Mouse (Mus musculus): ENCODE measurements at regions not wholly inside any gene's neighbourhood (a gene's known extent, or its start where the extent isn't known, plus 50 kb on each side); places are given as distances from the start of the nearest gene placed in this dataset.

DNA sequence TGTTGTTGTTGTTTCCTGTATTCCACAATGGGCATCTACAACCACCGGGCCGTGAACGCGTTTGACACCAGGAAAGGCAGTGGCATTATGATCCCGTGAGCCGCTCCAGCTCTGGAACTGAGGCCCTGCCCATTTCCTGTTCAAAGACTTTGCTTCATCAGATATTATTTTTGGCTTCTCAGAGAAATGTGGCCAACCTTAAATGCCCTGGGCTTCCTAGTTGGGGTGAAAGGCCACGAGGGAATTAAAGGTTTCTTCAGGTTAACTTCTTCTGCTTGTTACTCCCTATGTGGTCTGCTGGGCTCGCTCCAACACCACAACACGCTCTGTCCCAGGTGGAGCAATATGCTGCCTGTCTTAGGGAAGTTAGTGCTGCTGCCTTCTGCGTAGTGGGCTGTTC lies 249.8 kb downstream of the Cog6 start:
- no peak overlapping the region for H3K9ac ChIP-seq
- peaks cover 12% of the 10 kb centered on the region for H3K4me1 ChIP-seq
- H3K36me3 ChIP-seq: no peaks in the 10 kb centered on the region
- H3K27me3 ChIP-seq: peaks cover 5% of the 10 kb centered on the region; the same call in 1 of the 2 replicates
- H3K4me3 ChIP-seq: no peak overlapping the region
- 63% methylated on average over 10 of the region's 10 CpGs for WGBS
- no peak overlapping the region for H3K27ac ChIP-seq
- no peaks in the 10 kb centered on the region for H3K9me3 ChIP-seq
- peak overlapping the region; percentile 11; the same call in 1 of the 2 replicates for H3K4me2 ChIP-seq (replicated peaks)
- ATAC-seq (ENCODE audit: low FRiP score, low read depth): no peak

DNA sequence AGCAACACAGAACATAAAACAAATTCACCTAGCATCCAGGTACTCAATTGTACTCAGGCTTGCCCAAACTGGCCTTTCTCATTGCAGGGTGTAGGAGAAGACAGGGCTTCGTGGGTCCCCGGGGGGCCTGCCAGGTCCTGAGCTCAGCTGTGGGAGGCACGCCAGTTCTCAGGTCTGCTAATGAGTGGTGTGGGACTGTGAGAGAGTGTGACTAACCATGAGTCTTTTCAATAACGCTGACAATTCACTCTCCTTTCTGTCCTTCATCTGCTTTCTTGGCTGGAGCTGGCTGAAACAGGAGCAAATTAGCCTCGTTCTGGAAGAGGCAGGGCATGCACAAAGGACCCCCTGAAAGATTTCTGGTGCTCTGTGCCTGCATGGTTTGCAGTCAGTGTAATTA lies 250.2 kb downstream of the Cog6 start:
- Histone ChIP-seq H3K27me3 (peaks cover 5% of the 10 kb centered on the region; the same call in 1 of the 2 replicates), H3K9me3 (no peaks in the 10 kb centered on the region), H3K4me2 (replicated peaks) (peak overlapping the region; percentile 11; the same call in 1 of the 2 replicates), H3K9ac (no peak overlapping the region), H3K4me1 (peaks cover 12% of the 10 kb centered on the region), H3K4me3 (no peak overlapping the region), H3K27ac (no peak overlapping the region), H3K36me3 (no peaks in the 10 kb centered on the region)
- WGBS: 51% methylated on average over 5 of the region's 5 CpGs
- no peak for ATAC-seq (ENCODE audit: low FRiP score, low read depth)

DNA sequence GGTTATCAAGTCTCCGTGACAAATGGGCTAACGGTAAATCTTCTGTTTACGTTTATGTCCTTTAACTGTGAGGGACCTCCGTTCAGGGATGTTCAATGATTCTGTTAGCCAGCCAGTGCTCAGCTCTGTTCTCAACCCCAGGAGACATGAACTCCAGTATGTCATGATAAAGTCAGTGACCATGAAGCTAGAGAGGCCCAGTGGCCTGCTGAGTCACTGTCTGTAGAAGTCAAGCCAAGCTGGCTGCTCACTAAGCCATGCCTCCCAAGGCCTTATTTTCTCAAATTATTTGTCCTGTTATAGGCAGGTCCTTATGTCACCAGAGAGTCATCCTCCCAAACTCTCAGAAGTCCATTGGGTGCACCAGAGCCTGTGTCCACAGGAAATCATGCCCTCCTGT lies 252.9 kb downstream of the Cog6 start:
- no peak overlapping the region for H3K27ac ChIP-seq
- H3K4me2 ChIP-seq (replicated peaks): no peak overlapping the region
- no peak overlapping the region for H3K4me3 ChIP-seq
- H3K27me3 ChIP-seq: no peaks in the 10 kb centered on the region
- ATAC-seq (ENCODE audit: low FRiP score, low read depth): no peak
- peaks cover 12% of the 10 kb centered on the region for H3K4me1 ChIP-seq
- H3K36me3 ChIP-seq: no peaks in the 10 kb centered on the region
- 81% methylated on average over 4 of the region's 4 CpGs for WGBS
- no peak overlapping the region for H3K9ac ChIP-seq
- no peaks in the 10 kb centered on the region for H3K9me3 ChIP-seq

DNA sequence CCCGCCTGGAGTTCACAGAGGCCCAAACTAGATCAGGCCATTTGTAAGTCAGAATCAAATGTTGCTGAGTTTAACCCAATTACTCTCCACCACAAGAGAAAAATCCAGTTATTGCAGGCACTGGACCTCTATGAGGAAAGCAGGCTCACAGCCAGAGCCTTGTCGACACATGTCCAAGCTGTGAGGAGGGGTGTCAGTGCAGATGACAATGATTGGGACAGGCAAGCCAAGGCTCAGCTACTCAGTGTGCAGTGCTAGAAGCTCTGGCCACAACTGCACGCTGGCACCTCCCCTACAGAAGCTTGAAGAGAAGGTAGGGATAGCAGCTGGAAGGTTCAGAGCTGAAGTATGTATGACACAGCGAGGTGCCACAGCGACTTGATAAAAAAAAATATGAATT lies 253.4 kb downstream of the Cog6 start:
- Histone ChIP-seq H3K9me3 (no peaks in the 10 kb centered on the region), H3K27me3 (no peaks in the 10 kb centered on the region), H3K4me2 (replicated peaks) (no peak overlapping the region), H3K4me1 (peaks cover 12% of the 10 kb centered on the region), H3K36me3 (no peaks in the 10 kb centered on the region), H3K9ac (no peak overlapping the region), H3K4me3 (no peak overlapping the region), H3K27ac (no peak overlapping the region)
- WGBS: 83% methylated on average over 5 of the region's 5 CpGs
- ATAC-seq (ENCODE audit: low FRiP score, low read depth): no peak

DNA sequence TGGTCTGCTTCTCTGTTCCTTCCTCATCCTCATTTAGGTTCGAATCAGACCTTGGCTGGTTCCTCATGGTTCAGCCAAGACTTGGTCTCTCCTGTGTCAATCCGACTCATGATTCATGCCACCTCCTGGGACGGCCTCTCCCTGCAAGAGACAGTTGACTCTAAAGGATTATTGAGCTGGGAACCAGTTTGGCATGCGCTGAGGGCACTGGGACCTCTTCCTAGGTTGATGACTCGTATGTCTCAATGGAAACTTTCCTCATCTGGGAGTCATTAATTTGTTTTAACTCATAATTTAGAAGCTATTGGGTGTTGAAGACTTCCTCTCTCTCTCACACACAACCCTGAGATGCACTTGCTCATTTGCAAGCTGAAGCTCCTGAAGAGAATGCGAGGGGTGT lies 254.5 kb downstream of the Cog6 start:
- H3K9ac ChIP-seq: no peak overlapping the region
- H3K4me3 ChIP-seq: no peak overlapping the region
- H3K36me3 ChIP-seq: no peaks in the 10 kb centered on the region
- ATAC-seq (ENCODE audit: low FRiP score, low read depth): no peak
- H3K27me3 ChIP-seq: no peaks in the 10 kb centered on the region
- H3K4me2 ChIP-seq (replicated peaks): no peak overlapping the region
- 85% methylated on average over 6 of the region's 6 CpGs for WGBS
- H3K27ac ChIP-seq: no peak overlapping the region
- no peaks in the 10 kb centered on the region for H3K9me3 ChIP-seq
- H3K4me1 ChIP-seq: peaks cover 12% of the 10 kb centered on the region

DNA sequence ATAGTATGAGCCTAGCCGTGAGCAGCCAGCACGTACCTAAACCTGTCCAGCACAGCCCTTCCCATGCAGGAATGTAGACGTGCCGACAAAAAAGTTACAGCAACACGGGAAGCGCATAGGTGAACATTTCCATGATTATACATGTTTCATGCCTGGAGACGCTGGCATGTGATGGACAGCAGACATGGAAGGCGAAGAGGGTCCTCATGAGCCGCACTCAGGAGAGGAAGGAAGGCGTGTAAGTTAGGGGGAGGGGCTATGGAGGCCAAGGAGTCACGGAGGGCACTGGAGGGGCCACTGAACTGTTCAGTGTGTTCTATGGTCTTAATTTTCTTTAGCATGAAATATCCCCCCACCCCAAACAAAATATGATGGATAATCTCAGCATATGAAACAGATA lies 257.2 kb downstream of the Cog6 start:
- no peaks in the 10 kb centered on the region for H3K36me3 ChIP-seq
- H3K9ac ChIP-seq: no peak overlapping the region
- H3K4me2 ChIP-seq (replicated peaks): no peak overlapping the region
- 0 out of 2 replicates have a peak, but pooled peaks cover 3% of the 10 kb centered on the region for H3K27me3 ChIP-seq
- no peak for ATAC-seq (ENCODE audit: low FRiP score, low read depth)
- WGBS: 90% methylated on average over 11 of the region's 11 CpGs
- no peak overlapping the region for H3K4me3 ChIP-seq
- peaks cover 4% of the 10 kb centered on the region; the same call in 1 of the 2 replicates for H3K4me1 ChIP-seq
- no peaks in the 10 kb centered on the region for H3K9me3 ChIP-seq
- no peak overlapping the region for H3K27ac ChIP-seq

DNA sequence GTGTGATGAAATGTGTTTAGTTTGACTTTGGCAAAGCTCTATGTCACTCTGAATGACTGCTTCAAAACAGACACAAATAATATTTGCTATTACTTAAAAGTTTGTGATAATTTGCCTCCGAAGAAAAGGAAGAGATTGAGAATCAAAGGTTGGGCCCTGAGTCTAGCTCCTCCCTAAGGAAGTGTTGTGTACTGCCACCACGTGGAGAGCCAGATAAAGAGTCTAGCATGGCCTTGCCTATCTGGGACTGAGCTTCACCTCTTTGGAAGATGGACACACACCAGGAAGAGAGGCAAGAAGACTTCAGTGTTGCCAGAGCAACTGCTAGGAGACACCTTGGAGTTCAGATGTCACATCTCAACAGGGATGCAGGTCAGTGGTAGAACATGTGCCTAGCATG lies 258.5 kb downstream of the Cog6 start:
- WGBS: 28% methylated on average over 2 of the region's 2 CpGs
- Histone ChIP-seq H3K9me3 (no peaks in the 10 kb centered on the region), H3K27ac (no peak overlapping the region), H3K36me3 (no peaks in the 10 kb centered on the region), H3K27me3 (0 out of 2 replicates have a peak, but pooled peaks cover 6% of the 10 kb centered on the region), H3K9ac (no peak overlapping the region), H3K4me3 (no peak overlapping the region), H3K4me1 (peaks cover 4% of the 10 kb centered on the region; the same call in 1 of the 2 replicates), H3K4me2 (replicated peaks) (no peak overlapping the region)
- no peak for ATAC-seq (ENCODE audit: low FRiP score, low read depth)

DNA sequence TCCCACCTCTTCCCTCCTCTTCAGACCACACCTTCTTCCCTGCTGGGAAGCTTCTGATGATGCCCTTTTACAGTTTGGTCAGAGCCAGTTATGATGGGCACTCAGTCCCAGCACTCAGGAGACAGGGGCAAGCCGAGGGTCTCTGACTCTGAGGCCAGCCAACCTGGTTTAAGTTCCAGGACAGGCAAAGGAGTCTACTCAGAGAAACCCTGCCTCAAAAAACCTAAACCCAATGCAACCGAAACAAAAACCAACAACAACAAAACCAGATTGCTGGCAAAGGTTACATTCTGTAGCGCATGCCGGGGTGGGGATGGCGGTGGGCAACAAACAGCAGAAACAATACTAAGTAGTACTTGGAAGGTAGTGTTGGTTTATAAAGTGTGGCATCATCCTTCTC lies 260.2 kb downstream of the Cog6 start:
- H3K4me2 ChIP-seq (replicated peaks): no peak overlapping the region
- no peaks in the 10 kb centered on the region for H3K36me3 ChIP-seq
- no peak overlapping the region for H3K4me3 ChIP-seq
- 98% methylated on average over 5 of the region's 5 CpGs for WGBS
- no peak overlapping the region for H3K27ac ChIP-seq
- H3K9ac ChIP-seq: no peak overlapping the region
- 0 out of 2 replicates have a peak, but pooled peaks cover 6% of the 10 kb centered on the region for H3K27me3 ChIP-seq
- peaks cover 4% of the 10 kb centered on the region; the same call in 1 of the 2 replicates for H3K4me1 ChIP-seq
- ATAC-seq (ENCODE audit: low FRiP score, low read depth): no peak
- H3K9me3 ChIP-seq: no peaks in the 10 kb centered on the region

DNA sequence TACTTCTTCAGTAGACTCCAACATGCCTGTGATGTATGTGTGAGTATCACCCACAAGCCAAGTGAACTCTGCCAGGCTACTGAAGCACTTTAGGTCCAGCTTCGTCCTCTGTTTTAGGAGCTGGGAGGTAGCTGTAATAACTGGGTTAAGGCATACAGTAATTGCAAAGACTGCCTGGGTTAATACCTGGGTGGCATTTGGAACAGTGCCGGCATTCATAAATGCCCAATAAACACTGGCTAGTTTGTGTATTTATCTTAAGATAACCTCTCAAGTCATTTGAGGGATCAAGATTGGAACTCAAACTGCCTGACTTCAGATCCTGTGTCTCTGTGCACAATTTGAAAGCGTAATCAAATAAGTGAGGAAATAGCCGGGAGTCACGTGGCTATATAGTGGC lies 261.0 kb downstream of the Cog6 start:
- Histone ChIP-seq H3K9me3 (no peaks in the 10 kb centered on the region), H3K27me3 (0 out of 2 replicates have a peak, but pooled peaks cover 6% of the 10 kb centered on the region), H3K4me2 (replicated peaks) (no peak overlapping the region), H3K27ac (no peak overlapping the region), H3K36me3 (no peaks in the 10 kb centered on the region), H3K4me3 (no peak overlapping the region), H3K4me1 (peaks cover 4% of the 10 kb centered on the region; the same call in 1 of the 2 replicates), H3K9ac (no peak overlapping the region)
- no peak for ATAC-seq (ENCODE audit: low FRiP score, low read depth)
- WGBS: 71% methylated on average over 5 of the region's 5 CpGs

DNA sequence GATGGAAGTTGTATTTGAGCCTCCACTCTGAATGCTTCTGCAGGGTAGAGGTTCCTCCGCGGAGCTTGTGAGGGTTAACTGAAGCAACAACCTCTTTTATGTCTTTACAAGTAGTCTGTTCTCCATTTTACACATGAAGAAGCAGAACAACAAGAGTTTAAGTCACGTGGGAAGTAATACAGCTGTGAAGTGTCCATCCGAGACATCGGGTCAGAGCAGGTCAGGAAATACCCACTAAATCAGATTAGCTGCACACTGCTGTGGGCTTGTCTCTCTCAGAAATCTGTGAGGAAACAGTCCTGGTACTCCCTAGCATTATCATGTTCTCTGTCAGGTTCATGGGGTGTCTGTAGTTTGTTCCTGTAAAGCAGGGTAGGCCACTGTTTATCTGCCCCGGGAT lies 262.1 kb downstream of the Cog6 start:
- no peak overlapping the region for H3K4me3 ChIP-seq
- H3K4me1 ChIP-seq: peaks cover 4% of the 10 kb centered on the region; the same call in 1 of the 2 replicates
- WGBS: 55% methylated on average over 6 of the region's 6 CpGs
- H3K27me3 ChIP-seq: 0 out of 2 replicates have a peak, but pooled peaks cover 6% of the 10 kb centered on the region
- H3K9me3 ChIP-seq: no peaks in the 10 kb centered on the region
- no peaks in the 10 kb centered on the region for H3K36me3 ChIP-seq
- no peak overlapping the region for H3K9ac ChIP-seq
- H3K27ac ChIP-seq: no peak overlapping the region
- no peak for ATAC-seq (ENCODE audit: low FRiP score, low read depth)
- H3K4me2 ChIP-seq (replicated peaks): no peak overlapping the region

DNA sequence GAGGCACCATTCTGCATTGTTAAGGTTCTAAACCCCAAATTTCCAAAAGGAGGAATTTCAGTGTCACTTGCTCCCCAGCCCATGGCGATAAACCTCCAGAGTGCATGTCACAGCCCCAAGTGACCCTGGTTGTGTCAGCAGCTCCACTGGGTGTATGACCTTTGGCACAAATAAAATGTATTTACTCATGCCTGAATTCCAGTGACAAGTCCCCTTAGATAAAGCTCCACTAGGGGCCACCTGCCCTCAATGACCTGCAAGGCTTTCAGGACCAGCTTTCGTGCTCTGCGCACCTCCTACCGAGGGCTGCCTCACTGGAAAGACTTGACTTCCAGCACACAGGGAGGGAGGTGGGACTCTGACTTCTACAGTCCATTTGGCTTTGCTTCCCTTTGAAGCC lies 262.6 kb downstream of the Cog6 start:
- Histone ChIP-seq H3K36me3 (no peaks in the 10 kb centered on the region), H3K27ac (no peak overlapping the region), H3K4me1 (peaks cover 4% of the 10 kb centered on the region; the same call in 1 of the 2 replicates), H3K27me3 (0 out of 2 replicates have a peak, but pooled peaks cover 6% of the 10 kb centered on the region), H3K4me2 (replicated peaks) (no peak overlapping the region), H3K4me3 (no peak overlapping the region), H3K9ac (no peak overlapping the region), H3K9me3 (no peaks in the 10 kb centered on the region)
- ATAC-seq (ENCODE audit: low FRiP score, low read depth): no peak
- 76% methylated on average over 4 of the region's 4 CpGs for WGBS

DNA sequence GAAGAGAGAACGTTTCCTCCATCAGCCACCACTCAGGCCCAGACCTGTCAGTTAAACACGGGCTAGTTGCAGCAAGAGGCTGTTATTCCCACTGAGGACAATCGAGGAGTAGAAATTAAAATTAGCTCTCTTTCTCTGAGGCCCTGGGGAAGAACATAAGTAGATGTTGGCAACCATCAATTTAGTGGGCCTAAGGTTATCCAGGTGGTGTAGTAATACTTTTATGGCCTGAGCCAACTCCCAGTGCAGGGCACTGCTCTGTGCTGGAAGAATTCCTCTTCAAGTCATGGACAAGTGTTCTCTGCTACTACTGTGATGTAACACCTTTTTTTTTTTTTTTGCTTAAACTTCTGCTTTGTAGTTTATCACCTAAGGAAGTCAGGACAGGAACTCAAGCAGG lies 270.1 kb downstream of the Cog6 start:
- H3K27me3 ChIP-seq: no peaks in the 10 kb centered on the region
- no peak overlapping the region for H3K4me3 ChIP-seq
- H3K9ac ChIP-seq: no peak overlapping the region
- peaks cover 8% of the 10 kb centered on the region; the same call in 1 of the 2 replicates for H3K4me1 ChIP-seq
- no peaks in the 10 kb centered on the region for H3K9me3 ChIP-seq
- no peak overlapping the region for H3K27ac ChIP-seq
- whole genome bisulfite sequencing: 31% methylated on average over 3 of the region's 3 CpGs
- ATAC-seq (ENCODE audit: low FRiP score, low read depth): no peak
- no peaks in the 10 kb centered on the region for H3K36me3 ChIP-seq
- H3K4me2 ChIP-seq (replicated peaks): no peak overlapping the region

DNA sequence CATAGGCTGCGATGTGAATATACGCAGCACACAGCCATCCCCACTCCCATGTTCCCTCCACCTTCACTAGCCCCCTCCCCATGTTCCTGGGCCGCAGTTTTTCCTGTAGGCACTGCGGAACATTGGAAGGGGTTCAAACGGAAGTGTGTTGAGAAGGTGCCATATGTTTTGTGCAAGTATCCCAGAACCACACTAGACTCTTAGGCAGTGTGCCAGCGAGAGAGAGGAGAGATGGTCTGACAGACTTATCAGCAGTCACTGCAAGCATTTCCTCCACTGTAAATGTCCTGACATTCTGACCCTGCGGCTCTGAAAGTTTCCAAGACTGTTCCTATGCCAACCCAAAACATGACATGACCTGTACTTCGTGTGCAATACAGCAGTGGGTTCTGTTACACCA lies 272.7 kb downstream of the Cog6 start:
- Histone ChIP-seq H3K4me1 (peaks cover 8% of the 10 kb centered on the region; the same call in 1 of the 2 replicates), H3K9me3 (no peaks in the 10 kb centered on the region), H3K4me3 (no peak overlapping the region), H3K4me2 (replicated peaks) (no peak overlapping the region), H3K27ac (no peak overlapping the region), H3K27me3 (no peaks in the 10 kb centered on the region), H3K36me3 (no peaks in the 10 kb centered on the region), H3K9ac (no peak overlapping the region)
- 74% methylated on average over 8 of the region's 8 CpGs for WGBS
- no peak for ATAC-seq (ENCODE audit: low FRiP score, low read depth)

Measured in limb, embryonic 13.5 days (tissue).